Mouse (Mus musculus) midbrain, embryonic 14.5 days (tissue): ENCODE results near the gene Pi16. TPM values are rescaled to one million over a fixed set of nuclear protein-coding genes. Genes with fewer than 3 reads are reported as not detected.
A peak's percentile ranks its signal among the peaks of the same experiment; 100 is the strongest.

Experiments used
- ATAC-seq: fragments of 200-750 bp; cut with Nextera tagmentation; 2 replicates; pipeline ENCODE4 v1.8.0; 2017; ENCODE audit warnings: moderate number of reproducible peaks, moderate library complexity; ENCODE audit not compliant: low FRiP score, low TSS enrichment
- DNase-seq: peaks from one replicate; pipeline ENCODE4 v3.0.0-alpha.2; 2015
- H3K27ac ChIP-seq: fragments of 300-500 bp; sonication (generic); replicated peaks from 2 replicates; pipeline ENCODE4 v1.5.1; 2014; ENCODE audit warnings: mild to moderate bottlenecking, low read depth, low read length, moderate library complexity
- H3K27me3 ChIP-seq: fragments of 300-500 bp; sonication (generic); 2 replicates; pipeline ENCODE4 v1.6.1; 2014; ENCODE audit warnings: low read length, control low read depth, mixed read lengths; ENCODE audit not compliant: control insufficient read depth, insufficient read depth
- H3K36me3 ChIP-seq: fragments of 300-500 bp; sonication (generic); 2 replicates; pipeline ENCODE4 v1.6.1; 2014; ENCODE audit warnings: low read length, control low read depth; ENCODE audit not compliant: control insufficient read depth, insufficient read depth
- H3K4me1 ChIP-seq: fragments of 300-500 bp; sonication (generic); 2 replicates; pipeline ENCODE4 v1.6.1; 2014; ENCODE audit warnings: mild to moderate bottlenecking, antibody characterized with exemption, low read length, control low read depth; ENCODE audit not compliant: control insufficient read depth, insufficient read depth
- H3K4me2 ChIP-seq: fragments of 300-500 bp; sonication (generic); 2 replicates; pipeline ENCODE4 v1.6.1; 2014; ENCODE audit warnings: mild to moderate bottlenecking, low read length, moderate library complexity
- H3K4me3 ChIP-seq: fragments of 300-500 bp; sonication (generic); replicated peaks from 2 replicates; pipeline ENCODE4 v1.5.1; 2014; ENCODE audit warnings: low read depth, low read length
- H3K9ac ChIP-seq: fragments of 300-500 bp; sonication (generic); replicated peaks from 2 replicates; pipeline ENCODE4 v1.6.1; 2014; ENCODE audit warnings: mild to moderate bottlenecking, low read length, moderate library complexity
- H3K9me3 ChIP-seq: fragments of 300-500 bp; sonication (generic); 2 replicates; pipeline ENCODE4 v1.6.1; 2016; ENCODE audit warnings: low read length, control low read depth, mixed read lengths; ENCODE audit not compliant: control insufficient read depth
- whole genome bisulfite sequencing: fragments of 180-500 bp; shearing (Covaris S2); extraction: QIAGEN DNeasy Blood & Tissue Kit; methylation state at CpG from one replicate; pipeline ENCODE4 v1.1.7; 2014; 5-methylcytosine and 5-hydroxymethylcytosine counted together
- polyA plus RNA-seq: library from polyadenylated mRNA; unstranded; fragments of >200 nt; fragmentation: Nextera tagmentation; extraction: Ambion mirVana; gene quantifications from 2 replicates; pipeline ENCODE4 v1.2.1, GENCODE M21; 2014

Pi16 gene
- polyA plus RNA-seq, 1 experiment from 2014 or later = 1.3 TPM

DNA sequence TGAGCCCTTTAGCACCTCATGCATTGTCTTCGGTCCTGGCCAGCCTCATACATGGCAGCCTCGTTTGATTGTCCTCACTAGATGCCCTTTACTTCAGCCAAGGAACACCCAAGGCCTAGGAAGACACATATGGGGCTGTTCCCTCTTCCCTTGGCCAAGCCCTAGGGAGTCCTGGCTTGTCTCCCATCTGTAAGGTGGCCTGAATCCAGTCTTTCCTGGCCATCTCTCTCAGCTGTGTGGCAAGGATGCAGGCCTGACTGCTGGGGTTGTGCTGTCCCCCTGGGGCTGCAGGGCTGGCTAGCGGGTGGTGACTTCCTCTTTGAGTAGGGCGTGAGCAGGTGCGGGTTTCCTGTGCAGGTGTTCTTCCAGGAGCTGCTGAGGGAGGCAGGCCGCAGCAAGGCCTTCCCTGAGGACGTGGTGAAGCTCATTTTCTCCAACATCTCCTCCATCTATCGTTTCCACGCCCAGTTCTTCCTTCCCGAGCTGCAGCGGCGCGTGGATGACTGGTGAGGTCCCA, 47.7 kb downstream of the Pi16 start:
- ATAC-seq (no peak), DNase-seq (no peak)
- WGBS = 94% methylated on average over 13 of the region's 13 CpGs
- Histone ChIP-seq H3K4me2 (no peak overlapping the region), H3K9me3 (no peaks in the 10 kb centered on the region), H3K27me3 (no peaks in the 10 kb centered on the region), H3K9ac (no peak overlapping the region), H3K27ac (no peak overlapping the region), H3K36me3 (no peaks in the 10 kb centered on the region), H3K4me3 (no peak overlapping the region), H3K4me1 (no peaks in the 10 kb centered on the region)

DNA sequence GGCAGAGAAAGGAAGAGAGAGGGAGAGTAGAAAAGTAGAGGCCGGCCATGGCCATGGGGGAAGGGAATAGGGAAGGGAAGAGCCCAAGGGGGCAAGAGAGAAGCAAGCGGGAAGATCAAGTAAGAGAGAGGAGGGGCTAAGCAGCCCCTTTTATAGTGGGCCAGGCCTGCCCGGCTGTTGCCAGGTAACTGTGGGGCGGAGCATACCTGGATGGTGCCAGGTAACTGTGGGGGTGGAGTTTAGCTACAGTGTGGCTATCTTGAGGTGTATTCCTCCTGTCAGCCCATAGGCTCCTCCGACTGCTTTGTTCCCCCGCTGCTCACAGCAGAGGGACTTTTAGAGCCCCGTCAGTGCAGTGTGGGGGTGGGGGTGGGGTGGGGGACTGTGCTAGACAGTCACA, 51.2 kb downstream of the Pi16 start:
- Histone ChIP-seq H3K27me3 (no peaks in the 10 kb centered on the region), H3K4me1 (no peaks in the 10 kb centered on the region), H3K4me2 (no peak overlapping the region), H3K9me3 (no peaks in the 10 kb centered on the region), H3K4me3 (no peak overlapping the region), H3K27ac (no peak overlapping the region), H3K9ac (no peak overlapping the region), H3K36me3 (no peaks in the 10 kb centered on the region)
- DNase-seq = no peak
- ATAC-seq = no peak
- 17% methylated on average over 7 of the region's 7 CpGs for WGBS

GRCm38 (mm10) chr17:29370984-29371723, 53.7 kb downstream of the Pi16 start:
- peak; percentile 69; the same call in 1 of the 2 replicates for ATAC-seq
- Histone ChIP-seq H3K4me3 (no peak overlapping the region), H3K9me3 (no peaks in the 10 kb centered on the region), H3K36me3 (no peaks in the 10 kb centered on the region), H3K4me1 (no peaks in the 10 kb centered on the region), H3K4me2 (no peak overlapping the region), H3K27me3 (no peaks in the 10 kb centered on the region), H3K9ac (no peak overlapping the region), H3K27ac (0 out of 2 replicates have a peak overlapping the region, but pooled peaks have one; percentile 8)
- peak; percentile 95 for DNase-seq
- WGBS = 4% methylated on average over 5 of the region's 5 CpGs

GRCm38 (mm10) chr17:29375871-29376270, 58.4 kb downstream of the Pi16 start:
- Histone ChIP-seq H3K4me2 (no peak overlapping the region), H3K27ac (no peak overlapping the region), H3K4me3 (no peak overlapping the region), H3K9me3 (no peaks in the 10 kb centered on the region), H3K9ac (no peak overlapping the region), H3K36me3 (no peaks in the 10 kb centered on the region), H3K27me3 (no peaks in the 10 kb centered on the region), H3K4me1 (no peaks in the 10 kb centered on the region)
- 88% methylated on average over 10 of the region's 10 CpGs for WGBS
- DNase-seq = no peak
- no peak for ATAC-seq

GRCm38 (mm10) chr17:29378056-29378455, 60.6 kb downstream of the Pi16 start:
- Histone ChIP-seq H3K9me3 (no peaks in the 10 kb centered on the region), H3K9ac (no peak overlapping the region), H3K27me3 (no peaks in the 10 kb centered on the region), H3K4me3 (no peak overlapping the region), H3K27ac (no peak overlapping the region), H3K36me3 (no peaks in the 10 kb centered on the region), H3K4me1 (no peaks in the 10 kb centered on the region), H3K4me2 (no peak overlapping the region)
- 75% methylated on average over 8 of the region's 8 CpGs for WGBS
- ATAC-seq = no peak
- DNase-seq = no peak

Other genes with a start within 250 kb of the Pi16 start
- 80.8 and 109 TPM in 2 replicates for gene Cdkn1a, start 226.7 kb upstream of the Pi16 start, polyA plus RNA-seq
- 0.20 TPM in 1 of 2 replicates, not detected in the other for gene Rab44, start 203.5 kb upstream of the Pi16 start, polyA plus RNA-seq
- 27.6 and 32.6 TPM in 2 replicates for gene Cpne5, start 79.5 kb upstream of the Pi16 start, polyA plus RNA-seq
- 112 and 114 TPM in 2 replicates for gene Ppil1, start 53.5 kb upstream of the Pi16 start, polyA plus RNA-seq
- 117 and 122 TPM in 2 replicates for gene BC004004, start 48.9 kb upstream of the Pi16 start, polyA plus RNA-seq
- 533 and 550 TPM in 2 replicates for gene Mtch1, start 30.3 kb downstream of the Pi16 start, polyA plus RNA-seq
- gene Fgd2, start 43.2 kb downstream of the Pi16 start, polyA plus RNA-seq = 4.4 and 4.9 TPM in 2 replicates
- 10.1 and 10.3 TPM in 2 replicates for gene Pim1, start 173.1 kb downstream of the Pi16 start, polyA plus RNA-seq
- not detected in 2 replicates for gene Gm17657, start 232.0 kb downstream of the Pi16 start, polyA plus RNA-seq
- gene Tbc1d22b, start 232.1 kb downstream of the Pi16 start, polyA plus RNA-seq = 25.8 and 27.7 TPM in 2 replicates
- gene Tmem217, start 234.7 kb downstream of the Pi16 start, polyA plus RNA-seq = 0.43 and 0.49 TPM in 2 replicates